In the genomic region with DNA sequence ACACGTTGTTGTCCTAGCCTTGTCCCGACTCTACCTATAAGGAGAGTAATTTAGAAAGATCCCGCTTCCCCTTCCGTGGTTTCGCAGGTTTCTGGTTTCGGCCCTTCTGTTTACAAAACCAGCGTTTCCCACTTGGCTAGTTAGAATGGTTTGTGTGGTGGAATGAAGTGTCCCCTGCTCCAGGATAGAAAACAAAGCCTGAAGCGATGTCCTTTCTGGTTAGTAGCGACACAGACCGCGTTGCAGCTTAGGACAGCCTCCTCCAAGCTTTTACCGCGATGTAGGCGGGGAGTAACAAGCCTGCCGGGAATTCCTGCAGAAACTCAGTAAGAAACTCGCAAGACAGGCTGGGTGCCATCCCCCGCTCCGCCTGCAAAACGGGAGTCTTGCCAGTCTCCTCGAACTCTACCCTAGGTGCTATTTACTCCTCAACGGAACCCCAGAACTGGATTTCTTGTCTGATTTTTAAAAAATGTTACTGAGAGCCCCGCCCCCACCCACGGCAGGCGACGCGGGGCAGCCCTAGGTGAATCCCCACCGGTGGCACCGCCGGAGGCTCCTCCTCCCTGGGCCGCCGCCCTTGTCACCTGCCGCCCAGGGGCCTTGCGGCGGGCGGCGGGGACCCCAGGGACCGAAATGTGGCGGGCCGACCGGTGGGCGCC, we compare ENCODE assay signal across 8 mouse cellular contexts. TPM values are rescaled to one million over a fixed set of nuclear protein-coding genes. Genes with fewer than 3 reads are reported as not detected.
A peak's percentile ranks its signal among the peaks of the same experiment; 100 is the strongest.
DNase-seq lines count a peak whose midpoint lies in the region; ATAC-seq and TF ChIP-seq lines count a peak whose summit lies in the region.

A gene (plus strand): TSS at position 382 of the 662 bp plus-strand sequence.

- no peaks in the 10 kb centered on the region for H3K36me3 ChIP-seq in forebrain, embryonic 11.5 days (ENCODE audit: control insufficient read depth, insufficient read depth, low read length)
- H3K36me3 ChIP-seq in hindbrain, embryonic 14.5 days (replicated peaks; ENCODE audit: control insufficient read depth, insufficient read depth): no peaks in the 10 kb centered on the region

- TF ChIP-seq CTCF in left cerebral cortex, adult 2 months (IDR thresholded peaks at IDR 0.05): no peak

- H3K4me2 ChIP-seq in forebrain, embryonic 11.5 days (ENCODE audit: low read depth, low read length, severe bottlenecking): peak within 1 kb of the TSS; percentile 99
- peak within 1 kb of the TSS; percentile 94 for H3K4me2 ChIP-seq in hindbrain, embryonic 14.5 days (replicated peaks)

- peak within 1 kb of the TSS; percentile 42 for H3K9ac ChIP-seq in forebrain, embryonic 11.5 days (ENCODE audit: low read length)
- H3K9ac ChIP-seq in hindbrain, embryonic 14.5 days: peak within 1 kb of the TSS; percentile 56

- no peaks in the 10 kb centered on the region for H3K9me3 ChIP-seq in forebrain, embryonic 11.5 days (ENCODE audit: control insufficient read depth, low read length)
- no peaks in the 10 kb centered on the region for H3K9me3 ChIP-seq in hindbrain, embryonic 14.5 days (ENCODE audit: control insufficient read depth, low read length)

- peaks cover 27% of the 10 kb centered on the region for H3K27me3 ChIP-seq in forebrain, embryonic 11.5 days (ENCODE audit: control insufficient read depth, insufficient read depth, low read length)
- H3K27me3 ChIP-seq in hindbrain, embryonic 14.5 days (ENCODE audit: control insufficient read depth, insufficient read depth, low read length): peaks cover 53% of the 10 kb centered on the region

- intact Hi-C loops in left cerebral cortex, adult 2 months (cut with DNase I): no loop called here

- peak within 1 kb of the TSS; percentile 58 for H3K4me3 ChIP-seq in forebrain, embryonic 11.5 days (ENCODE audit: low read depth, low read length)
- H3K4me3 ChIP-seq in hindbrain, embryonic 14.5 days (replicated peaks; ENCODE audit: low read length): peak within 1 kb of the TSS; percentile 43
- peak within 1 kb of the TSS; percentile 51 for H3K4me3 ChIP-seq in left cerebral cortex, adult 2 months

- no peak for ATAC-seq in forebrain, embryonic 11.5 days (replicated peaks; ENCODE audit: low FRiP score)
- no peak for ATAC-seq in hindbrain, embryonic 14.5 days (ENCODE audit: low FRiP score)
- ATAC-seq in megakaryocyte, adult 5-6 weeks (ENCODE audit: poor library complexity, severe bottlenecking): peak; percentile 55

- peaks cover 5% of the 10 kb centered on the region; the same call in 1 of the 2 replicates for H3K4me1 ChIP-seq in forebrain, embryonic 11.5 days (replicated peaks; ENCODE audit: control insufficient read depth, insufficient read depth, low read length)
- H3K4me1 ChIP-seq in hindbrain, embryonic 14.5 days (replicated peaks; ENCODE audit: control insufficient read depth, insufficient read depth, low read length): peaks cover 7% of the 10 kb centered on the region; the same call in 1 of the 2 replicates

- DNase-seq in thymus, postnatal 4 days: peak; percentile 41
- DNase-seq in thymus, postnatal 10 days (ENCODE audit: low spot score in 2 of 2): no peak
- DNase-seq in forebrain, embryonic 11.5 days (ENCODE audit: low spot score): peak; percentile 66
- DNase-seq in hindbrain, embryonic 14.5 days (ENCODE audit: low spot score): peak; percentile 37
- peak; percentile 48 to 55 for DNase-seq in left cerebral cortex, adult 2 months (ENCODE audit: extremely low spot score in 1 of 2, low spot score in 2 of 2)
- peak; percentile 49 for DNase-seq in right cerebral cortex, postnatal 25 days
- no peak for DNase-seq in MN1 (ENCODE audit: low spot score)

- WGBS in forebrain, embryonic 11.5 days: 1% methylated on average over 40 of the region's 41 CpGs
- WGBS in hindbrain, embryonic 14.5 days: under 1% methylated on average over 39 of the region's 41 CpGs

- H3K27ac ChIP-seq in forebrain, embryonic 11.5 days (ENCODE audit: low read depth, low read length): no peak within 1 kb of the TSS
- no peak within 1 kb of the TSS for H3K27ac ChIP-seq in hindbrain, embryonic 14.5 days
- H3K27ac ChIP-seq in left cerebral cortex, adult 2 months: no peak within 1 kb of the TSS

RNA-seq across cellular contexts. Expression of the gene that starts here (rescaled TPM):
- 0.32 and 0.59 TPM in 2 replicates for polyA plus RNA-seq in forebrain, embryonic 11.5 days (2014; fragmentation: Nextera tagmentation; extraction: Ambion mirVana)
- polyA plus RNA-seq in hindbrain, embryonic 14.5 days (2014; fragmentation: Nextera tagmentation; extraction: Ambion mirVana): 0.25 and 0.54 TPM in 2 replicates
- under 1 TPM; 0.16 to 0.25 TPM for total RNA-seq in left cerebral cortex, adult 2 months (2021)
- 8.6 and 10.8 TPM in 2 replicates for total RNA-seq in megakaryocyte, adult 5-6 weeks (2015)
- 2.8 and 4.8 TPM in 2 replicates for total RNA-seq in megakaryocyte, adult 5-6 weeks (2017)

Comparison
In these comparisons a context has a peak if more than half of its experiments do, and no peak if none do; other contexts are left out.
1. DNase-seq: peak in thymus, postnatal 4 days (single experiment) and right cerebral cortex, postnatal 25 days (single experiment); none in thymus, postnatal 10 days (0 of 2) and MN1 (single experiment).
2. Peak in DNase-seq, H3K4me3 ChIP-seq, H3K9ac ChIP-seq and H3K4me2 ChIP-seq in forebrain, embryonic 11.5 days; RNA of the gene not detected or under 1 TPM.
3. Peak in DNase-seq, H3K4me3 ChIP-seq, H3K9ac ChIP-seq and H3K4me2 ChIP-seq in hindbrain, embryonic 14.5 days; RNA of the gene not detected or under 1 TPM.
4. Peak in DNase-seq and H3K4me3 ChIP-seq in left cerebral cortex, adult 2 months; RNA of the gene not detected or under 1 TPM.
5. Peak in every context shown above with its lines, with median percentiles within 50 percentile points of each other: H3K4me3 ChIP-seq.